Mouse (Mus musculus) bone marrow, adult 2 months (tissue): ENCODE measurements around the gene Ahsg.

Experiments used
- CTCF ChIP-seq: fragments of 200-500 bp; IDR thresholded peaks from 2 replicates; pipeline ENCODE4 v1.5.1; 2011; ENCODE audit warnings: low read length, control low read depth; ENCODE audit not compliant: control insufficient read depth, insufficient read depth
- POLR2A ChIP-seq: fragments of 200-500 bp; IDR thresholded peaks from 2 replicates; pipeline ENCODE4 v1.6.1; 2011; ENCODE audit warnings: low read depth, mild to moderate bottlenecking, control low read depth, low read length, borderline replicate concordance; ENCODE audit not compliant: control insufficient read depth

GRCm38 (mm10) chr16:22883441-22883840 lies 7.6 kb upstream of the Ahsg start:
- TF ChIP-seq POLR2A: no peak
- no peak for TF ChIP-seq CTCF
